Mouse (Mus musculus) right cerebral cortex, postnatal 4 days (tissue): ENCODE results near the gene Chrna10.
A peak's percentile ranks its signal among the peaks of the same experiment; 100 is the strongest.

Experiments
- DNase-seq: peaks from one replicate; pipeline ENCODE4 v3.0.0-alpha.2; 2022

Chrna10 gene

GRCm38 (mm10) chr7:102116579-102117331, at the start of gene Chrna10:
TSS of gene Chrna10 (minus strand) at chr7:102116828.
- DNase-seq = no peak

GRCm38 (mm10) chr7:102153691-102154090, 37.1 kb upstream of the Chrna10 start:
- DNase-seq = no peak

GRCm38 (mm10) chr7:102137898-102138297, 21.3 kb upstream of the Chrna10 start:
- DNase-seq = no peak

- DNase-seq = peak; percentile 37
These were observed 20.8 kb upstream of the Chrna10 start for GRCm38 (mm10) chr7:102137464-102137863.

GRCm38 (mm10) chr7:102132395-102132794, 15.8 kb upstream of the Chrna10 start:
- DNase-seq = no peak

GRCm38 (mm10) chr7:102120326-102120725, 3.7 kb upstream of the Chrna10 start:
- no peak for DNase-seq

- no peak for DNase-seq
These were observed 754 bp upstream of the Chrna10 start for GRCm38 (mm10) chr7:102117382-102117781.

- DNase-seq = no peak
These were observed 3.4 kb downstream of the Chrna10 start for GRCm38 (mm10) chr7:102113151-102113729.

GRCm38 (mm10) chr7:102109746-102110145, 6.9 kb downstream of the Chrna10 start:
- no peak for DNase-seq

GRCm38 (mm10) chr7:102109171-102109570, 7.5 kb downstream of the Chrna10 start, which contains the start of gene Art5:
TSS of gene Art5 (minus strand) at chr7:102109489.
- DNase-seq = no peak

GRCm38 (mm10) chr7:102108206-102108605, 8.4 kb downstream of the Chrna10 start:
- DNase-seq = no peak

GRCm38 (mm10) chr7:102106700-102107141, 9.9 kb downstream of the Chrna10 start:
- no peak for DNase-seq

- DNase-seq = no peak
These were observed 12.5 kb downstream of the Chrna10 start for GRCm38 (mm10) chr7:102104126-102104525.

- DNase-seq = no peak
These were observed 13.1 kb downstream of the Chrna10 start for GRCm38 (mm10) chr7:102103555-102103954.

GRCm38 (mm10) chr7:102102696-102103095, 13.9 kb downstream of the Chrna10 start:
- no peak for DNase-seq

GRCm38 (mm10) chr7:102102241-102102640, 14.4 kb downstream of the Chrna10 start:
- DNase-seq = no peak

GRCm38 (mm10) chr7:102101487-102101886, 15.1 kb downstream of the Chrna10 start, which contains the start of gene Art1:
TSS of gene Art1 (plus strand) at chr7:102101743.
- DNase-seq = no peak

GRCm38 (mm10) chr7:102100868-102101267, 15.8 kb downstream of the Chrna10 start:
- DNase-seq = no peak

- no peak for DNase-seq
These were observed 16.6 kb downstream of the Chrna10 start for GRCm38 (mm10) chr7:102099760-102100661.

GRCm38 (mm10) chr7:102087336-102087735, 29.3 kb downstream of the Chrna10 start:
- DNase-seq = no peak

- no peak for DNase-seq
These were observed 32.5 kb downstream of the Chrna10 start for GRCm38 (mm10) chr7:102084041-102084696.

GRCm38 (mm10) chr7:102082816-102083215, 33.8 kb downstream of the Chrna10 start, which contains the start of gene Trpc2:
TSS of gene Trpc2 (plus strand) at chr7:102083116.
- DNase-seq = no peak

GRCm38 (mm10) chr7:102081784-102082183, 34.8 kb downstream of the Chrna10 start:
- no peak for DNase-seq
